Mouse (Mus musculus) MEL (cell line): ENCODE results near the gene Osm. TPM values are rescaled to one million over a fixed set of nuclear protein-coding genes. Genes with fewer than 3 reads are reported as not detected.

Experiments
- DNase-seq: peaks from one replicate; pipeline ENCODE4 v3.0.0; 2011; ENCODE audit warnings: low read depth, low spot score
- H3K27ac ChIP-seq: 2 replicates; pipeline ENCODE4 v1.5.1; 2012; ENCODE audit warnings: low read depth, mild to moderate bottlenecking, control low read depth, low read length, moderate library complexity; ENCODE audit not compliant: control insufficient read depth
- H3K27me3 ChIP-seq, 2 experiments: fragments of 150-350 bp in 1 of 2; sonication (generic) in 1 of 2; 2 replicates each; pipeline ENCODE4 v1.6.1; 2012; ENCODE audit warnings: low read length in 2 of 2, mild to moderate bottlenecking in 2 of 2, improper control_type of control experiment in 1 of 2, moderate library complexity in 1 of 2; ENCODE audit not compliant: insufficient read depth in 2 of 2, control insufficient read depth in 1 of 2
- H3K36me3 ChIP-seq, 2 experiments: 2 replicates each; pipeline ENCODE4 v1.6.1; 2012 to 2014; ENCODE audit warnings: low read length in 2 of 2, improper control_type of control experiment in 1 of 2, inconsistent platforms in 1 of 2, mild to moderate bottlenecking in 1 of 2; ENCODE audit not compliant: insufficient read depth in 2 of 2, control insufficient read depth in 1 of 2
- H3K4me1 ChIP-seq, 2 experiments: fragments of 150-350 bp in 1 of 2; sonication (generic) in 1 of 2; 2 replicates each; pipeline ENCODE4 v1.6.1; 2012; ENCODE audit warnings: low read length in 2 of 2, improper control_type of control experiment in 1 of 2, mild to moderate bottlenecking in 1 of 2; ENCODE audit not compliant: insufficient read depth in 2 of 2, control insufficient read depth in 1 of 2
- H3K4me3 ChIP-seq, 2 experiments: fragments of 150-350 bp in 1 of 2; sonication (generic) in 1 of 2; 2 replicates each; pipeline ENCODE4 v1.5.1; 2012; ENCODE audit warnings: low read depth in 2 of 2, low read length in 2 of 2, mild to moderate bottlenecking in 2 of 2, moderate library complexity in 2 of 2, control low read depth in 1 of 2, improper control_type of control experiment in 1 of 2; ENCODE audit not compliant: control insufficient read depth in 1 of 2, insufficient read depth in 1 of 2
- H3K79me2 ChIP-seq: 2 replicates; pipeline ENCODE4 v1.6.1; 2012; ENCODE audit warnings: mild to moderate bottlenecking, low read length, moderate library complexity; ENCODE audit not compliant: control insufficient read depth, poor library complexity, insufficient read depth
- H3K9ac ChIP-seq: 2 replicates; pipeline ENCODE4 v1.6.1; 2012; ENCODE audit warnings: low read depth, mild to moderate bottlenecking, control low read depth, low read length, moderate library complexity; ENCODE audit not compliant: control insufficient read depth, poor library complexity, severe bottlenecking
- H3K9me3 ChIP-seq: fragments of 150-350 bp; sonication (generic); replicated peaks from 2 replicates; pipeline ENCODE4 v1.6.1; 2012; ENCODE audit warnings: mild to moderate bottlenecking, low read length, improper control_type of control experiment, moderate library complexity; ENCODE audit not compliant: insufficient read depth
- ELF1 ChIP-seq: IDR thresholded peaks from 2 replicates; pipeline ENCODE4 v1.6.1; 2014; ENCODE audit warnings: low read depth, mild to moderate bottlenecking, inconsistent platforms, low read length, improper control_type of control experiment, moderate library complexity
- EP300 ChIP-seq, 2 experiments: IDR thresholded peaks; 2 replicates each; pipeline ENCODE4 v1.6.1; 2011; ENCODE audit warnings: improper control_type of control experiment in 2 of 2, low read length in 2 of 2, low read depth in 1 of 2, mild to moderate bottlenecking in 1 of 2
- ETS1 ChIP-seq: IDR thresholded peaks from 2 replicates; pipeline ENCODE4 v1.6.1; 2012; ENCODE audit warnings: low read depth, mild to moderate bottlenecking, inconsistent platforms, low read length, improper control_type of control experiment, moderate library complexity
- GATA1 ChIP-seq: IDR thresholded peaks from 2 replicates; pipeline ENCODE4 v1.6.1; 2011; ENCODE audit warnings: low read depth, low read length, improper control_type of control experiment
- HCFC1 ChIP-seq: IDR thresholded peaks from 2 replicates; pipeline ENCODE4 v1.6.1; 2012; ENCODE audit warnings: low read depth, mild to moderate bottlenecking, inconsistent platforms, low read length, improper control_type of control experiment, moderate library complexity
- JUND ChIP-seq: IDR thresholded peaks from 2 replicates; pipeline ENCODE4 v1.6.1; 2011; ENCODE audit warnings: low read depth, mild to moderate bottlenecking, improper control_type of control experiment, low read length
- MAFK ChIP-seq: IDR thresholded peaks from 2 replicates; pipeline ENCODE4 v1.6.1; 2011; ENCODE audit warnings: low read depth, mild to moderate bottlenecking, low read length, improper control_type of control experiment, borderline replicate concordance
- MEF2A ChIP-seq: IDR thresholded peaks from 2 replicates; pipeline ENCODE4 v1.6.1; 2014; ENCODE audit warnings: low read depth, mild to moderate bottlenecking, inconsistent platforms, low read length, improper control_type of control experiment; ENCODE audit not compliant: poor library complexity, insufficient replicate concordance, severe bottlenecking; ENCODE audit errors: extremely low read depth
- MYB ChIP-seq: IDR thresholded peaks from 2 replicates; pipeline ENCODE4 v1.6.1; 2011; ENCODE audit warnings: mild to moderate bottlenecking, low read depth, low read length, improper control_type of control experiment
- NRF1 ChIP-seq: IDR thresholded peaks from 2 replicates; pipeline ENCODE4 v1.6.1; 2014; ENCODE audit warnings: low read depth, mild to moderate bottlenecking, inconsistent platforms, low read length, improper control_type of control experiment, moderate library complexity; ENCODE audit not compliant: poor library complexity, insufficient read depth, severe bottlenecking
- RAD21 ChIP-seq: IDR thresholded peaks from 2 replicates; pipeline ENCODE4 v1.6.1; 2011; ENCODE audit warnings: mild to moderate bottlenecking, low read depth, low read length, improper control_type of control experiment
- RCOR1 ChIP-seq: IDR thresholded peaks from 2 replicates; pipeline ENCODE4 v1.6.1; 2012; ENCODE audit warnings: low read depth, mild to moderate bottlenecking, inconsistent platforms, low read length, improper control_type of control experiment
- SIN3A ChIP-seq: IDR thresholded peaks from 2 replicates; pipeline ENCODE4 v1.6.1; 2012; ENCODE audit warnings: low read length, improper control_type of control experiment, inconsistent platforms
- SMC3 ChIP-seq: IDR thresholded peaks from 2 replicates; pipeline ENCODE4 v1.6.1; 2011; ENCODE audit warnings: low read depth, low read length, improper control_type of control experiment
- TAL1 ChIP-seq: IDR thresholded peaks from 2 replicates; pipeline ENCODE4 v1.6.1; 2012; ENCODE audit warnings: mild to moderate bottlenecking, inconsistent platforms, low read length, moderate library complexity, mixed read lengths
- UBTF ChIP-seq: IDR thresholded peaks from 2 replicates; pipeline ENCODE4 v1.6.1; 2012; ENCODE audit warnings: low read depth, mild to moderate bottlenecking, inconsistent platforms, low read length, improper control_type of control experiment, moderate library complexity, borderline replicate concordance; ENCODE audit not compliant: insufficient read depth
- USF1 ChIP-seq: IDR thresholded peaks from 2 replicates; pipeline ENCODE4 v1.6.1; 2014; ENCODE audit warnings: low read depth, mild to moderate bottlenecking, inconsistent platforms, low read length, improper control_type of control experiment, moderate library complexity
- USF2 ChIP-seq, 2 experiments: IDR thresholded peaks; 2 replicates each; pipeline ENCODE4 v1.6.1; 2011 to 2012; ENCODE audit warnings: improper control_type of control experiment in 2 of 2, low read length in 2 of 2, borderline replicate concordance in 1 of 2, inconsistent platforms in 1 of 2, low read depth in 1 of 2, mild to moderate bottlenecking in 1 of 2; ENCODE audit not compliant: insufficient read depth in 1 of 2
- ZC3H11A ChIP-seq: IDR thresholded peaks from 2 replicates; pipeline ENCODE4 v1.6.1; 2012; ENCODE audit warnings: low read depth, mild to moderate bottlenecking, inconsistent platforms, low read length, improper control_type of control experiment
- ZMIZ1 ChIP-seq: IDR thresholded peaks from 2 replicates; pipeline ENCODE4 v1.6.1; 2012; ENCODE audit warnings: low read depth, mild to moderate bottlenecking, inconsistent platforms, low read length, improper control_type of control experiment, moderate library complexity
- ZNF384 ChIP-seq: IDR thresholded peaks from 2 replicates; pipeline ENCODE4 v1.6.1; 2012; ENCODE audit warnings: low read depth, mild to moderate bottlenecking, inconsistent platforms, low read length, improper control_type of control experiment
- polyA plus RNA-seq, 2 experiments: library from polyadenylated mRNA; stranded (reverse) in 1 of 2; unstranded in 1 of 2; fragments of >175 nt in 1 of 2; fragments of >200 nt in 1 of 2; gene quantifications; 2 replicates each; pipeline versions ENCODE4 v1.2.1 to v1.2.4; 2012; ENCODE audit warnings: low replicate concordance in 2 of 2, low read depth in 1 of 2; ENCODE audit not compliant: insufficient read length in 2 of 2, insufficient read depth in 1 of 2, missing spikeins in 1 of 2
- total RNA-seq: library from RNA; depleted of rRNA; stranded (reverse); fragments of 300-350 nt; gene quantifications from 2 replicates; pipeline ENCODE4 v1.2.3, GENCODE M21; 2012

Osm gene
- total and polyA plus RNA-seq, 3 experiments, result 10.6 to 15.4 TPM; not detected in 1

- DNase-seq, result no peak
- H3K9ac ChIP-seq, result no peak overlapping the region
- H3K27me3 ChIP-seq, result no peaks in the 10 kb centered on the region; a peak in 1 of 4 replicates
- no peaks in the 10 kb centered on the region for H3K9me3 ChIP-seq
- H3K4me1 ChIP-seq, result no peaks in the 10 kb centered on the region
- no peak overlapping the region for H3K4me3 ChIP-seq
- TF ChIP-seq USF1 (no peak), UBTF (no peak), ZC3H11A (no peak), MAFK (no peak)
- TF ChIP-seq, all 39 proteins: peak for 0
- no peaks in the 10 kb centered on the region for H3K36me3 ChIP-seq
- no peaks in the 10 kb centered on the region for H3K79me2 ChIP-seq
- no peak overlapping the region for H3K27ac ChIP-seq
Observed at GRCm38 (mm10) chr11:4276411-4276861, 40.2 kb downstream of the Osm start.

DNA sequence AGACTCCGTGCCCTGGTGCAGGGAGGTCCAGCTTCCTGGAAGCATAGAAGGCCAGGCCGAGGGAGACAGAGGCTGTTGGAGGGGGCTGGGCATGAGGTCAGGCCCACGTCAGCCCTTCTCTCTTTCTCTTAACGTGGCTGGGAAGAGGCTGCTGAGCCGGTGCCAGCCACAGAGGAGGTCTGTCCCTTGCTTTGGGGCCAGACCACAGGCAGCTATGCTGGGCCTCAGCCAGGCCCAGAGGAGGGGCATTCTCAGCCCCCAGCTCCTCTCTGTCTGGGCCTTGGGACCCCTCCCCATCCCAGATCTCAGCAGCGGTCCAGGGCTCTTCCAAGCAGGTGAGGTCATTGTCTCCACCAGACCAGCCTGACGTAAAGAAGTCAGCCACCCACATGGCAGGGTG lies 43.7 kb downstream of the Osm start:
- no peaks in the 10 kb centered on the region for H3K36me3 ChIP-seq
- H3K4me1 ChIP-seq, result peaks cover 0 to 3% of the 10 kb centered on the region in 2 experiments; a peak in 1 of 4 replicates
- no peak overlapping the region for H3K27ac ChIP-seq
- H3K9ac ChIP-seq, result no peak overlapping the region
- no peaks in the 10 kb centered on the region for H3K79me2 ChIP-seq
- no peak for DNase-seq
- H3K4me3 ChIP-seq, result no peak overlapping the region
- H3K27me3 ChIP-seq, result no peaks in the 10 kb centered on the region; a peak in 1 of 4 replicates
- no peaks in the 10 kb centered on the region for H3K9me3 ChIP-seq
- no peak for TF ChIP-seq RAD21
- TF ChIP-seq MEF2A, result no peak
- TF ChIP-seq SIN3A, result no peak
- TF ChIP-seq USF2 (IDR thresholded peaks at IDR 0.05; ENCODE audit: borderline replicate concordance in 1 of 2, insufficient read depth in 1 of 2, low read depth in 1 of 2, low read length in 2 of 2), result no peak
- TF ChIP-seq ELF1, result no peak
- no peak for TF ChIP-seq ZMIZ1
- no peak for TF ChIP-seq GATA1
- no peak for TF ChIP-seq HCFC1
- no peak for TF ChIP-seq TAL1
- TF ChIP-seq ZNF384, result no peak
- no peak for TF ChIP-seq SMC3

DNA sequence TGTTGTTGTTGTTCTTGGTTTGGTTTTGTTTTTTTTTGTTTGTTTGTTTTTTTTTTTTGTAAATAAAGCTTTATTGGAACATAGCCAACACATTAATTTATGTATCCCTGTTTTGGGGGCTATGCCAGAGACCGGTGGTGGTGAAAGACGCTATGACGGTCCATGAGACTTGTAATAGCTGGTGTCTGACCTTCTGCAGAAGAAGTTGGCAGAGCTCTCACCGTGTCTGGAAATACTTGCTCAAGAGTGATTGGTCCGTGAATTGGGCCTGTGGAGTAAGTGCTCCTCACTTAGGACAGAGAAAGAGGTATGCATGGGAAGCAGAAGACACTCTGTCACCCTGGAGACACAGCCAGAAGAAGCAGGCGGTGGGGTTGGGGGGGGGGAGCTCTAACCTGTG lies 45.6 kb downstream of the Osm start:
- no peak overlapping the region for H3K9ac ChIP-seq
- no peaks in the 10 kb centered on the region; a peak in 1 of 4 replicates for H3K27me3 ChIP-seq
- H3K27ac ChIP-seq, result no peak overlapping the region
- H3K4me3 ChIP-seq, result no peak overlapping the region
- peaks cover 0 to 3% of the 10 kb centered on the region in 2 experiments; a peak in 1 of 4 replicates for H3K4me1 ChIP-seq
- no peaks in the 10 kb centered on the region for H3K79me2 ChIP-seq
- H3K36me3 ChIP-seq, result no peaks in the 10 kb centered on the region
- H3K9me3 ChIP-seq, result no peaks in the 10 kb centered on the region
- no peak for TF ChIP-seq UBTF
- no peak for TF ChIP-seq EP300 (IDR thresholded peaks at IDR 0.05; ENCODE audit: low read depth in 1 of 2, low read length in 2 of 2)
- TF ChIP-seq RCOR1, result no peak
- TF ChIP-seq GATA1, result no peak
- no peak for TF ChIP-seq SMC3
- no peak for TF ChIP-seq JUND
- no peak for TF ChIP-seq ETS1
- TF ChIP-seq MYB, result no peak
- TF ChIP-seq RAD21, result no peak
- TF ChIP-seq NRF1, result no peak
- no peak for DNase-seq
